Mouse (Mus musculus) G1E-ER4 (cell line): ENCODE measurements around the gene Apoe. TPM values are rescaled to one million over a fixed set of nuclear protein-coding genes. Genes with fewer than 3 reads are reported as not detected.

Experiments used
- GATA1 ChIP-seq: IDR thresholded peaks from one replicate; pipeline ENCODE4 v1.8.0; 2012; ENCODE audit warnings: low read length, inconsistent platforms
- polyA plus RNA-seq: library from polyadenylated mRNA; stranded (reverse); fragments of >175 nt; gene quantifications from 2 replicates; pipeline ENCODE4 v1.2.3, GENCODE M21; 2012

Apoe gene
- polyA plus RNA-seq: 23.7 and 28.1 TPM in 2 replicates

DNA sequence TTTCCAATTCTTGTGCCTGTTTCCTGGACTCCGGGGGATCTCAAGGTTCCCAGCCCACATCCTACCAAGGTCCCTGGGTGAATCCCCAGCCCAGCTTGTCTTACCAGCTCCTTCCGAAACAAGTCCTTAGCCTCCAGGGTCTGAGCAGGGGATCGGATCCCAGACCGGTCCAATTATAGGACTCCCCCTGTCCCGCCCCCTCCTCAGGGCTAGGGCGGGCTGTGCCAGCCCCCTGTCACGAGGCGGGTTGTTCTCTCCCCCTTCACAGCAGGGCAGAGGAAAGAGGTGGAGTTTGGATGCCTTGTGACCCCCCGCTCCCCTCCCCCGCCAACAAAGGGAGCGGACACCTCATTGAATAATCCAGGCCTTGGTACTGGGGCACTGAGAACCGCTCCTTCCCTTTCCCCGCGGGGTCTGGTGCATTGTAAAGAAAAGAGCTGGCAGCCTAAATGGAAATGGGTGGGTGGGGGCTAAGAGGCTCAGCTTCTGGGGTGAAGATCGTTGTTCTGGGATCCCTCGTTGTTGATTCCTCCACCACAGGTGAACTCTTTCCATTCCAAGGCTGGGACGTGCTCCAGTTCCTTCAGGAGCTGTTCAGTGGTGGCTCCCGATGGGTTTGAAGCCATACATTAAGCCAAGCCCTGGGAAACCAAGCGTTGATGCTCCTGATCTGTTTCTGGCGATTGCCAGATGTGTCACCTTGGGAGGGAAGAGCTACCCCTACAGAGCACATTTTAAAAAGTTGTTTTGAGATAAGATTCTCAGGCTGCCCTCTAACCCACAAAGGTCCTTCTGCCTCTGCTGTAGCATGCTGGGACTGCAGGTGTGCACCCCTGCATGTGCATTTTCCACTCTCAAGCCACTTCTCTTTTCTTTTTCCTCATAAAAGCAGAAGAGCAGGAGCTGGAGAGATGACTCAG, at the start of gene Apoe:
Gene Apoe (minus strand): TSS at position 282 of the 920 bp plus-strand sequence.
- TF ChIP-seq GATA1: no peak

DNA sequence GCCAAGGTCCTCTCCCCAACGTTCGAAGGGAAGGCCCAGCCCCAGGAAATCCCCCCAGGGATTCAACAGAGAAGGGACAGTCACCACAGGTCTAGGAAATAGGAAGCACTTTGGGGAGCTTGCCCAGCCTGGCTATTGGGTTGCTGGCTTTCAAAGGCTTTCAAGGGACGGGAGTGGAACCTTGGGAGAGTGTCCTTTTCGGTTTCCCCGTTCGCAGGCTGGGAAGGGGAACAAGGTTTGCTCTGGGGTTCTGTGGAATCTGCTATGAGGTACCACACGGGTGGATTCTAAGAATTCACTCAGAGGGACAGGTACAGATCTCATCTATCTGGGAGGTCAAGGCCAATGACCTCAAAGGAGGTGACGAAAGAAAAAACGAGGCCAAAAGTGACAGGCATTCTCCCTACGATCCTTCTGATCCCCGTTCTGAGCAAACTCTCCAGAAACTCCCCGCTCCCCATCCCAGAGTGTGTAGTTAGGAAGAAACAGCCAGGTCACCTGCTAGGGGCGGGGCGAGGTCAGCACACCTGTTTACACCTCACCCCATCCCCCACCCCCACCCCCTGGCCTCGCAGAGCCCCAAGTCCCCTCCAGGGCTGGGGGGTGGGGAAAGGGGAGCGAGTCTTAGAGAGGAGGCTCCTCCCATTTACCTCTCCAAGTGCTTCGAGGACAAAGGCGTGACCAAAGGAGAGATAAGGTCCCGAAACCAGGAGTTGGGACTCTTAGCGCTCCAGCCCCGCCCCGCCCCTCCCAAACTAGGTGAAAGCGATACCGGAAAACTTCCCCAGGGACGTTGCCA, 48.6 kb upstream of the Apoe start:
- TF ChIP-seq GATA1: no peak

DNA sequence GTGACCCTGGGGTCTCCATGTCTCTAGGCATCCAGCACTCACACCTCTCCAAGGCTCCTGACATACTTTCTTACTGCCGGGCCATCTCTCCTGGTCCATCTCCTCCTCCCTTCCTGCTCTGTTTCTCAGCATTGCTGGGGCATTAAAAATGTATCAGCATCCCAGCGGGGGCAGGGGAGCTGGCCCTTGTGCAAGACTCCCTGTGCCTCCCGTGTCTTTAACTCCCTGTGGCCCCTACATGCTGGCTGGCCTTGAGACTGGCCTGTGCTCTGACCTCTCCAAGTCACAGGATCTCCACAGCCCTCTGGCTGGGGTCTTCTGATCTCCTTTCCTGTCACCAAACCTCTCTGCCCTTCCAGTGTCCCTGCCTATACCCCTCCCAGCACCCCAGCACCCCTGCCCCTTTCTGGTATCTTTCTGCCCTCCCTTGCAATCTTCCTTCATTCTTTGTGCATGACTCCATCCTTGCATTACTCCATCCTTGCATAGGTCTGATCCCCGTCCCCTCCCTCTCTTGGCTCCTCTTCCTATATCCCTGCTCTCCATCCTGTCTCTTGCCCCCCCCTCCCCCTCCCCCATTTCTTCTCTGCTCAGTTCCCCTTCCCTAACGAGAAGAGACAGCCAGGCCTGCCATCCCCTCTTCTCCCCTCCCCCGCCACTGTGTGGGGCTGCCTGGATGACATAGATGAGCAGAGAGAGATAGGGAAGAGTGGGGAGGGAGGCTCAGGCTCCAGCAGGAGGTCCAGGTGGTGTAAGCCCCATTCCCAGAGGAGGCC, 47.6 kb upstream of the Apoe start:
- no peak for TF ChIP-seq GATA1

DNA sequence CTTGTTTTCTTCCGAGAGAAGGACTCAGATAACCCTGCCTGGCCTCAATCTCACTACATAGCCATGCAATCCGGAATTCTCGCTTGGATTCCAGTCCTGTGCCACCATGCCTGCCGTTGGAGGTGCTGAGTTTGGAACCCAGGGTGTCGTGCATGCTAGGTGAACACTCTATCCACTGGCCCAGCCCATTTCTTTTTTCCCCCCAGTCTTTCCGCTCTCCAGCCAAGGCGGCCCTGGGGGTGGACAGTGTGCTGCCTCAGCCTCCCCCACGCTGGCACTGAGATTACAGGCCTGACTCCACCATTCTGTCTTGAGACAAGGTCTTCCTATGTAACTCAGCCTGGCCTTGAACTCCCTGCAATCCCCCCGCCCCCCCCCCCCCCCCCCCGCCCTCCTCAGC, 47.0 kb upstream of the Apoe start:
- TF ChIP-seq GATA1: no peak

DNA sequence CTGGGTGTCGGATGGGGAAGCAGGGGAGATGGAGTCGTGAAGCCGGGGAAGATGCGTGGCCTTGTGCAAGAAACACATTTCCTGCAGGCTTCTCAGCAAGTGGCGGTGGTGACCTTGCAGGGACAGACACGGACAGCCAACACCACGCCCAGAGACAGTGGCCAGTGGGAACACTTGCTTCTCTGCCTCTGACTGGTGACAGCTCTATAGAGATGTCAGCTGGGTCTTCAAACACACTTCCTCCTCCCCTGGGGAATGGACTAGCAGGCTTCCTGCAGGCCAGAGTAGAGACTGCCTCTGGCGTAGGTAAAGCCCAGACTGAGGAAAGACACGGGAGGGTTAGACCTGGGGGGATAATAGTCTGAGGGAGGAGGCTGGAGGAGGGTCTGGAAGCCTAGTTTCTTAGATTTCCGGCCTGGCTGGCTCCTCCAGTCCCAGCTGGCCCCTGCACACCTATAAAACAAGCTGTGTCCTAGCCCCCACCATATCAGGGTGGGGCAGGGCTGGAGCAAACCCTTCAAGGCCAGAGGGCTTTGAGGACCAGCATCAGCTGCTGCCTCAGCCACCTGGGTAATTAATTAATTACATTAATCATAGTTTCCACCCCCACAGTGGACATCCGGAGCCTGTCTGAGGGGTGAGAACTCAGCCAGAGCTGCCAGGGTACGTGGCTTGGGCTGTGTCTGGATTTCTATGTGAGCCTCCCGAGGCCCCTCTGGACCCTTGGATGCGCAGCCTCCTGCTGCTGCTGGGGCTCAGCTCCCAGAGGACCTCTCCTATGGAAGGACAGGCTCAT, 45.8 kb upstream of the Apoe start:
- no peak for TF ChIP-seq GATA1

DNA sequence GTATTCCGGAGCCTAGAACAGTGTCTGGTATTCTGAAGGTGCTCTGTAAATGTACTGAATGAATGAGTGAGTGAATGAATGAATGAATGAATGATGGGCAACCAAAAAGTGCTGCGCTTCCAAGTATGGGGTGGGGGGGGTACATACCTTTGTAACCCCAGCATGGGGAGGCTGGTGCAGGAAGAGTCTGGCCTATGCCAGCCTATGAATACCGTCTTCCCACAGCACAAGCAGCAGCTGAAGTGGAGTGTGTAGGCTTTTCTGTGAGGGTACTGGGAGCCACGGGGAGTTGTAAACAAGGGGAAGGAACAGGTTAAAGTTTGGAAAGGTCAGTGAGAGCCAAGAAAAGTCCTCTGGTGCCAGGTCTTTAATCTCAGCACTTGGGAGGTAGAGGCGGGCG, 44.8 kb upstream of the Apoe start:
- TF ChIP-seq GATA1: no peak

DNA sequence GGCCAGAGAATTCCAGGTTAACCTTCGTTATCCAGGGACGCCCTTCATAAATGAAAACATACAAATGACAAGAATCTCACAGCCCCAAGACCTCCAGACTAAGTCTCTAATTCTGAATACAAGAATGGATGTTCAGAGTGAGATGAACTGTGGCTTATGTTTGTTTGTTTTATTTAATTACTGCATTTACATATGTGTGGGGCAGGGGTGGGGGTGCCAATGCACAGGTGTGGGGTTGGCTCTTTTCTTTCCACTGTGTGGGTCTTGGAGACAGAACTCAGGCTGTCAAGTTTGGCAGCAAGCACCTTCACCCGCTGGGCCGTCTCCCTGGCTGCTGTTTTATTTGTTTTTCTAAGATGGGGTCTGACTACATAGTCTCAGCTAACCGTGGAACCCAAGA, 43.5 kb upstream of the Apoe start:
- TF ChIP-seq GATA1: no peak

DNA sequence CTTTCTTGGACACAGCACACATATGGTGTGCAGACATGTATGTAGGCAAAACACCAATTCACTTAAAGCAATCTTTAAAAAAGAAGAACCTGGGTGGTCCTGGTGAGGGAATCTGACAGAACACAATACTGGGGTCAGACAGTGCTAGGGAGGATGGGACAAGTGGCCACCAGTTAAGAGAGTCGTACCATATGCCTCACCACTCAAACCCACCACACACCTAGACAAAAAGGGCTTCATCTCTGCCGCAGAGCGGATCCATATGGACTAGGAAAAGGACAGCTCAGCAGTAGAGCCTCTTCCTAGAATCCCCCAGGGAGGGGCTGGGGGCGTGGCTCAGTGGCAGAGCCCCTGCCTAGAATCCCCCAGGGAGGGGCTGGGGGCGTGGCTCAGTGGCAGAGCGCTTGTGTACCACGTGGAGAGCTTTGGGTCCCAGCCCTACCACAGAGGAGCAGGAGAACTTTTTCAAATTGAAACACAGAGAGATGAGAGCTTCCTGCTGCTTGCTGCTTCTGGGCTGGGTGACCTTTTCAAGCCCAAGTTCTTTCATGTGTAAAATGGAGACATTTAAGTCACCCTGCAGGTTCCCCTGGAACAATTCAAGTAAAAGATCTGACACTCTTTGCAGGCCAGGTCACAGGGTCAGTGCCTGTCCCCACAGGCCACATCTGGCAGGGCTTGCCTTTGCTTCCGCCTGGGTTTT, 42.5 kb upstream of the Apoe start:
- no peak for TF ChIP-seq GATA1

DNA sequence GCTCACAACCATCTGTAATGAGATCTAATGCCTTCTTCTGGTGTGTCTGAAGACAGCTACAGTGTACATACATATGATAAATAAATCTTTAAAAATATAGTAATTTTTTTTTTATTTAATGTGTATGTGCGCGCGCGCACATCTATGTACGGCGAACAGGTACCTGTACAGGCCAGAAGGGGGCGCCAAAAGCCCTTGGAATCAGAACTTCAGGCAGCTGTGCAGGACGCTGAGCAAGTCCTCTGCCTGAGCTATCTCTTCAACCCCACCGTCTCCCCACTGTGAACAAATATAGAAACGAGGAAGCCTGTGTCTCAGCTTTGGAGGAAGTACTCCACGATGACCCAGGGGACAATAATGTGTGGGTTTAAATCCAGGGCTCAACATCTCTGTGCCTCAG, 41.3 kb upstream of the Apoe start:
- TF ChIP-seq GATA1: no peak

DNA sequence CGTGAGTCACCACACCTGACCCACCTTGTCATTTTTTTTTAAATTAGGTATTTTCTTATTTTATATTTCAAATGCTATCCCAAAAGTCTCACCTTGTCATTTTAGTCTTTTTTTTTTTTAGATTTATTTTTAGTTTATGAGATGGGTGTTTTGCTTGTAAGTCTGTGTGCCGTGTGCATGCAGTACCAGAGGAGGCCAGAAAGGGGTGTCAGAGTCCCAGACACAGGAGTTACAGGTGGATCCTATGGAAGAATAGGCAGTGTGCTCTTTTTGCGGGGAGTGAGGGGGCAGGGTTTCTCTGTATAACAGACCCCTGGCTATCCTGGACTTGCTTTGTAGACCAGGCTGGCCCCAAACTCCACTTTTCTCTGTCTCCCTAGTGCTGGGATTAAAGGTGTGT, 39.8 kb upstream of the Apoe start:
- no peak for TF ChIP-seq GATA1

DNA sequence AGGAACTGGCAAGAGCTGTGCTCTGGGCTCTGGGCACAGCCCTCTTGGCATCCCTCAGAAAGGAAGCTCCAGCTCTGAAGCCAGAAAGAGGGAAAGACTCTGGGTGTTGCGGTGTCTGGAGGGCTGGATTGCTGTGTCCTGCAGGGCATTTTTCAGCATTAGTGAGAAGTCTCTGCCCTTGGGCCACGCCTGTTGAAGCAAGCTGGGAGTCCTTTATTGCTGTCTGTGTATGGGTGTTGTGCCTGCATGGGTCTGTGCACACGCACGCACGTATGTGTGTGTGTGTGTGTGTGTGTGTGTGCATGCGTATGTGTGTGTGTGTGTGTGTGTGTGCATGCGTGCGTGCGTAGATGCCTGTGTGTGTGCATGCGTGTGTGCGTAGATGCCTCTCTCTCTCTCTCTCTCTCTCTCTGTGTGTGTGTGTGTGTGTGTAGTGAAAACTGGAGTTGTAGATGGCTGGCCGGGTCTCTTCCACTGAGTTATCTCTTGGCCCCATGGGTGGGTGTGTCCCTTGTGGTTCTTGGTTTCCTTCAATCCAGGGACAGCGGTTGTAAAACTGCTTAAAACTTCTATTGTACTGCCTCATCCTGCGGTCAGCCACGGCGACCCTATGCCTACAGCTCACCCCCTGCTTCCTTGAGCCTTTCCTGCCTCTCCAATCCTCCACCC, 37.5 kb upstream of the Apoe start:
- TF ChIP-seq GATA1: peak; percentile 22

DNA sequence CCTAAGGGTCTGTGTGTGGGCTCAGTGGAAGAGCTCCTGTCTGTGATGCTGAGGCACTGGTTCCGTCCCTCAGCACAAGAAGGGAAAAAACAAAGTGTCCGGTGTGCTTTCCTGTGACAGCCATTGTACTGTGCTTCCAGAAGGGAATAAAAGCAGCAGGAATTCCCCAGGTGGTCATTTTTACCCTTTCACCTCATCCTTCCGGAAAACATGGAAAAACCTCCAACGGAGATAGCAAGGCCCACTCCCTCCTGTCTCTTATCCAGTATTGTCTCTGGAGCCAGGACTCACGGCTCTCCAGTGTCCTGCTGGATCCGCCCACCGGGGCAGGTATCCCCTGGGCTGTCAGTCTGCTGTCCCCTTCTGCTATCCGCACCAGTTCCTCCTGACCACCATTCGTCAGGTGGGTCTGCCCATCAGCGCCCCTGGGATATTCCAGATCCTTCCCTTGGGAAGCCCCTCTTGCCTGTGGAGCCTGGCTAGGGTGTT, 35.2 kb upstream of the Apoe start:
- TF ChIP-seq GATA1: no peak

DNA sequence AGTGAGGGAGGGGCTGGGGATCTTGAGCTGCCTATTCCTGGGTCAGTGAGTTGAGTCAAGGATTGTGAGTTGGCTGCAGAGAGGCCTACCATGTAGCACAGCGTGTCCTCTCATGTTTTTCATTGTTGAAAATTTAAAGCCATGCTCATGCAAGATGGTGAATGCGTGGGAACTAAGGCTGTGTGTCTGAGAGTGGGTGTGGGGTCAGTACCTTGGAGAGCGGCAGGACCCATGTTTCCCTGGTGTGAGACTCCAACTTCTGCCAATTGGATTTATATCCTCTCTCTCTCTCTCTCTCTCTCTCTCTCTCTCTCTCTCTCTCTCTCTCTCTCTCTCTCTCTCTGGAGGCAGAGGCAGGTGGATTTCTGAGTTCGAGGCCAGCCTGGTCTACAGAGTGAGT, 27.6 kb upstream of the Apoe start:
- TF ChIP-seq GATA1: no peak

DNA sequence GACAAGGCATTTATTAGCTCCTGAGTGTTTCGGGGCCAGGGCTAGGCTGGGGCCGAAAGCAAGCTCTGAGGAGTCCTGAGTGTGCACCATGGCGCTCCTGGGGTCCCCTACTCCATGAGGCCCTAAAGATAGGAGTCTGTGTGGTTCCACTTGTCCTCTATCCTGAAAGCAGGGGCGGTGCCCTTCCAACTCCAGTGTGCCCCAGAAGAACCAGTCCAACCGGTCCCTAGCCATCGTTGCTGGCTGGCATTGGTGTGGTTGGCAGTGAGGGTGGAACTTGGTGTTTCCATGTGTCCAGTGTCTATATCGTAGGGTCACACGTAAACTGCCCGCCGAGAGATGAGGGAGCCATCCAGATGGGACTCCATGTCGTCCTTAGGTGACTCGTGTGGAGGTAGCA, 25.2 kb upstream of the Apoe start:
- TF ChIP-seq GATA1: no peak
